Mouse (Mus musculus) brain, embryonic 14.5 days (tissue): ENCODE data around the gene Dab2ip.

ENCODE experiments used
- CTCF ChIP-seq: fragments of 200-500 bp; IDR thresholded peaks from 2 replicates; pipeline ENCODE4 v1.5.1; 2012; ENCODE audit warnings: inconsistent platforms, mild to moderate bottlenecking, moderate library complexity, borderline replicate concordance; ENCODE audit not compliant: insufficient read depth, insufficient read length; ENCODE audit errors: extremely low read depth
- POLR2A ChIP-seq: fragments of 200-500 bp; IDR thresholded peaks from 2 replicates; pipeline ENCODE4 v1.6.1; 2012; ENCODE audit warnings: mild to moderate bottlenecking, inconsistent platforms, borderline replicate concordance; ENCODE audit not compliant: poor library complexity, insufficient read depth, insufficient read length, severe bottlenecking; ENCODE audit errors: extremely low read depth

DNA sequence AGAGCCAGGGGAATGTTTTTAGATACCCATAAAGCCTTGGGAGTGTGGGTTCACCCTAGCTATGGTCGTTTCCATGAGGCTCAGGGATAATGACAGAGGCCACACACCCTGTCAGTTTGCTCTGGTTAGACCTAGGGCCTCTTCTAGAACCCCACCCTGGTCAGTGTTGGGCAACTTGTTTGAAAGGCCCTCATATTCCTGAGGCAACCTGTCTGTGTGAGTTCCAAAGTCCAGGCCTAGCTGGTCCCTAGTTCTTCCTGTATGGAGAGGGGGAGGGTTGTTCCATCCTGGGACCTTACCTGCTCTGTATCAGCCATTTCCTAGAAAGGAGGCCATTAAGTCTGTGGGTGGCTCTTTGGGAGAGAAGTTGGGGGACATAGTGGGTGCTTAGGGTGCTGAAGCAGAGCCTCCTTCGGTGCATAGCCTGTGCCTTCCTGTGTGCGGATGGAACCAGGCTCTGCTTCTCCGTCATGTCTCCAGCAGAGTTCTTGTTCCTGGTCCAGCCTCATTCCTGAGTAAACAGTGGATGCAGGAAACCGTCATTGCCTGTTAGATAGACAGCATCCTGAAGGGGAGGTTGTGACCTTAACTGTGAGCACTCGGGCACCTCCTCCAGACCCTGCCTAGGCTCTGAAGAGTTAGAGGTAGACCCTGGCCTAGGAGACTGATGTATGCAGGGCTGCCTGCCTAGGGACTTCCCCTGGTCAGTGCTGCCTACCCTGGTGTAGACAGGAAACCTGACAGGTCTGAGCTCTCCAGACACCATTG, 59.0 kb downstream of the Dab2ip start:
- TF ChIP-seq CTCF, result no peak
- no peak for TF ChIP-seq POLR2A
